Mouse (Mus musculus) ES-Bruce4 (cell line): ENCODE measurements around the gene Gm44805.

ENCODE experiments used
- EP300 ChIP-seq: IDR thresholded peaks from 2 replicates; pipeline ENCODE4 v1.6.1; 2011; ENCODE audit warnings: low read depth, low read length; ENCODE audit not compliant: insufficient read depth
- POLR2A ChIP-seq: IDR thresholded peaks from one replicate; pipeline ENCODE4 v1.8.1; 2011; ENCODE audit warnings: low read length; ENCODE audit not compliant: insufficient read depth

DNA sequence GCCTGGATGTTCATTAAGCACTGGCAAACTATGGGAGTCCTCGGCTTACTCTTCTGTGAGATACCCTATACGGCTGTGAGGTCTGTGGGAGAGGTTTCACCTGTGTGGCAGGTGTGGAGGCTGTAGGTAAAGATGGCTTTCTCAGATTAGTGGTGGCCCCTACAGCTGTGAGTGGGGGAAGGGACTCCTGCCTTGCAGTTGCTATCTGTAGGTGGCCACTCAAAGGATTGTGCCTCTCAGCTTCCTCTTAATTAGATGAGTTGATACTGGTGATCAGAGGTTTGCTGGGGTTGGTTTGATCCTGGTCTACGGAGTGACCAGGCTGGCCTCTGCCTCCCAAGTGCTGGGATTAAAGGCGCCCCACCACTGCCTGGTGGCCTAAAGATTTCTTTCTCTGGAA is 23.3 kb upstream of the Gm44805 start:
- TF ChIP-seq EP300 (no peak), POLR2A (no peak)
